Mouse (Mus musculus) kidney, embryonic 14.5 days (tissue): Measurements from ENCODE around the gene Gpc4. TPM values are rescaled to one million over a fixed set of nuclear protein-coding genes. Genes with fewer than 3 reads are reported as not detected.

Experiments used
- ATAC-seq: fragments of 200-750 bp; cut with Nextera tagmentation; 2 replicates; pipeline ENCODE4 v1.8.0; 2017; ENCODE audit warnings: moderate number of reproducible peaks, mild to moderate bottlenecking, moderate TSS enrichment, moderate library complexity; ENCODE audit not compliant: low FRiP score, low TSS enrichment
- H3K27ac ChIP-seq: fragments of 300-500 bp; sonication (generic); 2 replicates; pipeline ENCODE4 v1.5.1; 2014; ENCODE audit warnings: low read depth, mild to moderate bottlenecking, low read length, moderate library complexity, mixed read lengths
- H3K27me3 ChIP-seq: fragments of 300-500 bp; sonication (generic); 2 replicates; pipeline ENCODE4 v1.6.1; 2014; ENCODE audit warnings: mild to moderate bottlenecking, low read length; ENCODE audit not compliant: control insufficient read depth, insufficient read depth
- H3K36me3 ChIP-seq: fragments of 300-500 bp; sonication (generic); 2 replicates; pipeline ENCODE4 v1.6.1; 2014; ENCODE audit warnings: low read length, mixed read lengths; ENCODE audit not compliant: control insufficient read depth, insufficient read depth
- H3K4me1 ChIP-seq: fragments of 300-500 bp; sonication (generic); 2 replicates; pipeline ENCODE4 v1.6.1; 2014; ENCODE audit warnings: low read length, mixed read lengths; ENCODE audit not compliant: control insufficient read depth, insufficient read depth
- H3K4me2 ChIP-seq: fragments of 300-500 bp; sonication (generic); replicated peaks from 2 replicates; pipeline ENCODE4 v1.6.1; 2014; ENCODE audit warnings: low read depth, mild to moderate bottlenecking, low read length
- H3K4me3 ChIP-seq: fragments of 300-500 bp; sonication (generic); 2 replicates; pipeline ENCODE4 v1.5.1; 2014; ENCODE audit warnings: mild to moderate bottlenecking, low read length
- H3K9ac ChIP-seq: fragments of 300-500 bp; sonication (generic); 2 replicates; pipeline ENCODE4 v1.6.1; 2014; ENCODE audit warnings: low read depth, mild to moderate bottlenecking, low read length, moderate library complexity
- H3K9me3 ChIP-seq: fragments of 300-500 bp; sonication (generic); 2 replicates; pipeline ENCODE4 v1.6.1; 2016; ENCODE audit warnings: low read length; ENCODE audit not compliant: control insufficient read depth
- WGBS: fragments of 180-500 bp; shearing (Covaris S2); extraction: QIAGEN DNeasy Blood & Tissue Kit; methylation state at CpG from one replicate; pipeline ENCODE4 v1.1.7; 2014; 5-methylcytosine and 5-hydroxymethylcytosine counted together
- polyA plus RNA-seq: library from polyadenylated mRNA; unstranded; fragments of >200 nt; fragmentation: Nextera tagmentation; extraction: Ambion mirVana; gene quantifications from 2 replicates; pipeline ENCODE4 v1.2.1, GENCODE M21; 2014

Gene Gpc4
- polyA plus RNA-seq, 1 experiment from 2014 or later, result 38.0 TPM

- no peaks in the 10 kb centered on the region for H3K4me1 ChIP-seq
- H3K9ac ChIP-seq, result no peak overlapping the region
- no peak overlapping the region for H3K4me2 ChIP-seq
- no peaks in the 10 kb centered on the region for H3K9me3 ChIP-seq
- H3K27me3 ChIP-seq, result no peaks in the 10 kb centered on the region
- 73% methylated on average over 9 of the region's 9 CpGs for WGBS
- H3K27ac ChIP-seq, result no peak overlapping the region
- ATAC-seq, result no peak
- H3K36me3 ChIP-seq, result no peaks in the 10 kb centered on the region
- H3K4me3 ChIP-seq, result no peak overlapping the region
Measured at GRCm38 (mm10) chrX:52017660-52018059, 147.4 kb downstream of the Gpc4 start.

Other genes starting within 250 kb of the Gpc4 start
- gene 1700080O16Rik, start 192.5 kb downstream of the Gpc4 start, polyA plus RNA-seq, result not detected in 2 replicates